Mouse (Mus musculus) splenic B cell, adult 2 months (primary cell): Measurements from ENCODE around the gene Nagk.

Experiments
- DNase-seq: peaks from one replicate; pipeline ENCODE4 v3.0.0-alpha.2; 2011; ENCODE audit warnings: low read depth, low spot score
- H3K27me3 ChIP-seq: 2 replicates; pipeline ENCODE4 v1.6.1; 2012; ENCODE audit warnings: mild to moderate bottlenecking, low read length, moderate library complexity, mixed read lengths; ENCODE audit not compliant: control insufficient read depth, poor library complexity, insufficient read depth, severe bottlenecking
- H3K36me3 ChIP-seq: 2 replicates; pipeline ENCODE4 v1.6.1; 2012; ENCODE audit warnings: mild to moderate bottlenecking, low read length, moderate library complexity, mixed read lengths; ENCODE audit not compliant: control insufficient read depth, poor library complexity, insufficient read depth, severe bottlenecking

Gene Nagk

GRCm38 (mm10) chr6:83836826-83837225, 42.0 kb downstream of the Nagk start:
- Histone ChIP-seq H3K27me3 (no peaks in the 10 kb centered on the region), H3K36me3 (no peaks in the 10 kb centered on the region)
- DNase-seq = no peak

GRCm38 (mm10) chr6:83838046-83838445, 43.3 kb downstream of the Nagk start:
- Histone ChIP-seq H3K36me3 (no peaks in the 10 kb centered on the region), H3K27me3 (no peaks in the 10 kb centered on the region)
- no peak for DNase-seq

GRCm38 (mm10) chr6:83840086-83840485, 45.3 kb downstream of the Nagk start:
- Histone ChIP-seq H3K27me3 (no peaks in the 10 kb centered on the region), H3K36me3 (no peaks in the 10 kb centered on the region)
- no peak for DNase-seq

GRCm38 (mm10) chr6:83844913-83845312, 50.1 kb downstream of the Nagk start:
- DNase-seq = no peak
- Histone ChIP-seq H3K36me3 (no peaks in the 10 kb centered on the region), H3K27me3 (no peaks in the 10 kb centered on the region)

GRCm38 (mm10) chr6:83846141-83846540, 51.4 kb downstream of the Nagk start:
- Histone ChIP-seq H3K27me3 (no peaks in the 10 kb centered on the region), H3K36me3 (no peaks in the 10 kb centered on the region)
- DNase-seq = no peak

- no peak for DNase-seq
- no peaks in the 10 kb centered on the region for H3K36me3 ChIP-seq
- no peaks in the 10 kb centered on the region for H3K27me3 ChIP-seq
Measured at GRCm38 (mm10) chr6:83849446-83849845, 54.7 kb downstream of the Nagk start.
